Mouse (Mus musculus): Measurements from ENCODE around the gene Arid3c. TPM values are rescaled to one million over a fixed set of nuclear protein-coding genes. Genes with fewer than 3 reads are reported as not detected.
A peak's percentile ranks its signal among the peaks of the same experiment; 100 is the strongest.

The Arid3c gene
- total and polyA plus RNA-seq, 2 experiments from 2014 or later: 0.15 TPM; not detected in 1

GRCm38 (mm10) chr4:41713197-41714067 lies 17.5 kb downstream of the Arid3c start, which contains the start of gene Rpp25l:
Gene Rpp25l (minus strand): TSS chr4:41713534.
- DNase-seq: peak; percentile 90
- H3K9ac ChIP-seq: peak within 1 kb of the TSS; percentile 77
- peaks cover 11% of the 10 kb centered on the region for H3K4me1 ChIP-seq (ENCODE audit: insufficient read depth)
- peak; percentile 73 for ATAC-seq
- no peaks in the 10 kb centered on the region for H3K27me3 ChIP-seq (ENCODE audit: insufficient read depth, low read length)
- no peaks in the 10 kb centered on the region for H3K9me3 ChIP-seq (ENCODE audit: low read length)
- under 1% methylated on average over 61 of the region's 61 CpGs for WGBS
- peak within 1 kb of the TSS; percentile 82 for H3K27ac ChIP-seq (ENCODE audit: low read depth, low read length)
- H3K4me2 ChIP-seq (ENCODE audit: low read depth): peak within 1 kb of the TSS; percentile 91
- H3K4me3 ChIP-seq (ENCODE audit: low read depth, low read length): peak within 1 kb of the TSS; percentile 57
- peaks cover 22% of the 10 kb centered on the region for H3K36me3 ChIP-seq (ENCODE audit: insufficient read depth)
- peak; percentile 44 for TF ChIP-seq CTCF (IDR thresholded peaks at IDR 0.05; ENCODE audit: low read depth)

DNA sequence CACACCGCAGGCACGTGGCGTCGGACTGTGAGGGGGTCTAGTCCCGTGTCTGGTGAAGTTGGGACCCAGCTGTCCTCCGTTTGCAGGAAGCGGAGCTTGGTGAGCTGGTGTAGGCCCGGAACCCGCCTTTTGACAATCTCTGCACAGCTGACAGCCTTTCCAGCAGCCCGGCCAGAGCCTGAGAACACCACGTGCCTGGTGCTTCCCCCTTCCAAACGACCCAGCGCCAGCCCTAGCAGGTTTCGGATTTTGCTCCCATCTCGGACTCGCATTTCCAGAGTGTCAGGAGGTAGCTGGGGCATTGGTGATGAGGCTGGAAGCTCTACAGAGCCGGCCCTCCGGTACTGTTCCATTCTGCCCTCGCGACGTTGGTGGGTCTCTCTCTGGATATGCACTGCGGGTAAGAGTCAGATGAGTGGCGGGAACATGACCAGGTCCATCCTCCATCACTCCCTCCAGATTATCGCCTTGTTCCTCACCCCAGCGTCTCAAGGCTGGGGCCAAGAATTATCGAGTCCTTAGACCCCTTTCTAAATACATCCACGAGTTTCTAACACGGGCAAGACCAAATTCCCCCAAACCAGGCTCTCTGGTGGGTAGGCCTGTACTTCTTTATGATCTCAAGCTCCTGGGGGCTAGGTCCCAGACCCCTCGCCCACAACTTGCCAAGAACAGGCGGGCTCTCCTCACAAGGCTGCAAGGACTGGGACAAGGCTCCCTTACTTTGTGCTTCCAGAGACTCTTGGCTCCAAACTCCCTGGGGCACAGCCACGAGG lies 18.3 kb downstream of the Arid3c start:
- no peaks in the 10 kb centered on the region for H3K27me3 ChIP-seq (ENCODE audit: insufficient read depth, low read length)
- DNase-seq (no peak), ATAC-seq (peak; percentile 14; the same call in 1 of the 2 replicates)
- TF ChIP-seq CTCF (IDR thresholded peaks at IDR 0.05; ENCODE audit: low read depth): no peak
- H3K4me1 ChIP-seq (ENCODE audit: insufficient read depth): peaks cover 14% of the 10 kb centered on the region
- 33% methylated on average over 31 of the region's 31 CpGs for WGBS
- H3K9me3 ChIP-seq (ENCODE audit: low read length): no peaks in the 10 kb centered on the region
- H3K4me3 ChIP-seq (ENCODE audit: low read depth, low read length): peak overlapping the region; percentile 57
- peak overlapping the region; percentile 82 for H3K27ac ChIP-seq (ENCODE audit: low read depth, low read length)
- H3K36me3 ChIP-seq (ENCODE audit: insufficient read depth): peaks cover 13% of the 10 kb centered on the region; the same call in 1 of the 2 replicates
- H3K9ac ChIP-seq: peak overlapping the region; percentile 77
- H3K4me2 ChIP-seq (ENCODE audit: low read depth): peak overlapping the region; percentile 91

- DNase-seq (no peak), ATAC-seq (no peak)
- Histone ChIP-seq H3K9me3 (ENCODE audit: low read length) (no peaks in the 10 kb centered on the region), H3K4me2 (ENCODE audit: low read depth) (peak overlapping the region; percentile 91), H3K27me3 (ENCODE audit: insufficient read depth, low read length) (no peaks in the 10 kb centered on the region), H3K4me1 (ENCODE audit: insufficient read depth) (peaks cover 22% of the 10 kb centered on the region), H3K4me3 (ENCODE audit: low read depth, low read length) (peak overlapping the region; percentile 57), H3K27ac (ENCODE audit: low read depth, low read length) (no peak overlapping the region), H3K36me3 (ENCODE audit: insufficient read depth) (peaks cover 6% of the 10 kb centered on the region; the same call in 1 of the 2 replicates), H3K9ac (peak overlapping the region; percentile 77)
- no peak for TF ChIP-seq CTCF (IDR thresholded peaks at IDR 0.05; ENCODE audit: low read depth)
- WGBS: 53% methylated on average over 16 of the region's 16 CpGs
These were observed 19.1 kb downstream of the Arid3c start for GRCm38 (mm10) chr4:41711705-41712375.

DNA sequence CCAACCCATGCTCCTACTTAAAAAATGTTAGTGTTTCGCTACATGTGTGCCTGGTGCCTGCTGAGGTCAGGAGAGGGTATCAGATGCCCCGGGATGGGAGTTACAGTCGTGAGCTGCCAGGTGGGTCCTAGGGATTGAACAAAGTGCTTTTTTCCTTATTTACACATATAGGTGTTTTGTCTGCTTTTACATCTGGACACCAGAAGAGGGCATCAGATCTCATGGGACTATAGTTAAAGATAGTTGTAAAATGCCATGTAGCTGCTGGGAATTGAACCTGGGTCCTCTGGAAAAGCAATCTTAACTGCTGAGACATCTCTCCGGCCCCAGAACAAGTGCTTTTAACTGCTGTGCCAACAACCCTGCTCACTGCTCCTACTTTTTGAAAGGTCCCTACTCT lies 20.7 kb downstream of the Arid3c start:
- no peak for DNase-seq
- Histone ChIP-seq H3K4me2 (ENCODE audit: low read depth) (no peak overlapping the region), H3K4me1 (ENCODE audit: insufficient read depth) (peaks cover 22% of the 10 kb centered on the region), H3K27me3 (ENCODE audit: insufficient read depth, low read length) (no peaks in the 10 kb centered on the region), H3K9ac (no peak overlapping the region), H3K27ac (ENCODE audit: low read depth, low read length) (no peak overlapping the region), H3K4me3 (ENCODE audit: low read depth, low read length) (no peak overlapping the region), H3K36me3 (ENCODE audit: insufficient read depth) (no peaks in the 10 kb centered on the region), H3K9me3 (ENCODE audit: low read length) (no peaks in the 10 kb centered on the region)
- WGBS: 71% methylated on average over 4 of the region's 4 CpGs
- no peak for ATAC-seq
- TF ChIP-seq CTCF (IDR thresholded peaks at IDR 0.05; ENCODE audit: low read depth): peak; percentile 39; the same call in 1 of the 2 replicates

- Histone ChIP-seq H3K27me3 (ENCODE audit: insufficient read depth, low read length) (no peaks in the 10 kb centered on the region), H3K4me3 (ENCODE audit: low read depth, low read length) (no peak overlapping the region), H3K9me3 (ENCODE audit: low read length) (no peaks in the 10 kb centered on the region), H3K27ac (ENCODE audit: low read depth, low read length) (no peak overlapping the region), H3K36me3 (ENCODE audit: insufficient read depth) (no peaks in the 10 kb centered on the region), H3K9ac (no peak overlapping the region), H3K4me1 (ENCODE audit: insufficient read depth) (peaks cover 22% of the 10 kb centered on the region), H3K4me2 (ENCODE audit: low read depth) (no peak overlapping the region)
- DNase-seq (peak; percentile 87), ATAC-seq (peak; percentile 63)
- WGBS: 36% methylated on average over 8 of the region's 8 CpGs
- TF ChIP-seq CTCF (IDR thresholded peaks at IDR 0.05; ENCODE audit: low read depth): peak; percentile 79
These were observed 22.7 kb downstream of the Arid3c start for GRCm38 (mm10) chr4:41708192-41708745.

DNA sequence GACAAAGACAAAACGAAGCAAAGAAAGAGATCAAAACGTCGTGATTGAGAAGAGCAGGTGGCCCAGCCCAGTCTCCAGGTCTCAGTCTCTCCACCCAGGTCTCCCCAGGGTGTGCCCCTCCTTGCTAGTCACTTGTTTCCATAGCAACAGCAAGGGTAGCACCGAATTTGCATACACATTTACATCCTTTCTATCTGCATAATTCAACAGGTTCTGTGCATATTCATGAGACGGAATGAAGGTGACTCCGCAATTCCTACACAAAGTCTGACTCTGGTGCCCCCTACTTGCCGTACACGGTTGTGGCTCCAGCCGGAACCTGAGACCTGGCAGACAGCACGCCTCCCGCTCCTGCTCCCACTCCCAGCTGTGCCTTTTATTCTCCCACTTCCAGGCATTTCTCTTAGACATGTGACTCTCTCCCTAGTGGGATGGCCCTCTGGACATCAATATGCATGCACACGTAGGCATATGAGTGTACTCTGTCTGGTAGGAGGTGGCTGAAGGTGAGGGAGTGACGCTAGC lies 23.9 kb downstream of the Arid3c start:
- H3K4me3 ChIP-seq (ENCODE audit: low read depth, low read length): no peak overlapping the region
- H3K4me2 ChIP-seq (ENCODE audit: low read depth): peak overlapping the region; percentile 19
- H3K9ac ChIP-seq: 0 out of 2 replicates have a peak overlapping the region, but pooled peaks have one; percentile 7
- peak; percentile 79 for TF ChIP-seq CTCF (IDR thresholded peaks at IDR 0.05; ENCODE audit: low read depth)
- H3K36me3 ChIP-seq (ENCODE audit: insufficient read depth): no peaks in the 10 kb centered on the region
- ATAC-seq: peak; percentile 91
- no peaks in the 10 kb centered on the region for H3K27me3 ChIP-seq (ENCODE audit: insufficient read depth, low read length)
- peak; percentile 85 for DNase-seq
- H3K9me3 ChIP-seq (ENCODE audit: low read length): no peaks in the 10 kb centered on the region
- H3K27ac ChIP-seq (ENCODE audit: low read depth, low read length): 0 out of 2 replicates have a peak overlapping the region, but pooled peaks have one; percentile 50
- whole genome bisulfite sequencing: 1% methylated on average over 13 of the region's 13 CpGs
- H3K4me1 ChIP-seq (ENCODE audit: insufficient read depth): peaks cover 14% of the 10 kb centered on the region
